Mouse (Mus musculus) MEL (cell line): ENCODE results near the gene Dmc1.

Source experiments
- EP300 ChIP-seq, 2 experiments: IDR thresholded peaks; 2 replicates each; pipeline ENCODE4 v1.6.1; 2011; ENCODE audit warnings: improper control_type of control experiment in 2 of 2, low read length in 2 of 2, low read depth in 1 of 2, mild to moderate bottlenecking in 1 of 2
- GATA1 ChIP-seq: IDR thresholded peaks from 2 replicates; pipeline ENCODE4 v1.6.1; 2011; ENCODE audit warnings: low read depth, low read length, improper control_type of control experiment
- MAX ChIP-seq: IDR thresholded peaks from 2 replicates; pipeline ENCODE4 v1.6.1; 2011; ENCODE audit warnings: low read length, improper control_type of control experiment
- MAZ ChIP-seq: IDR thresholded peaks from 2 replicates; pipeline ENCODE4 v1.6.1; 2012; ENCODE audit warnings: low read depth, mild to moderate bottlenecking, inconsistent platforms, low read length, improper control_type of control experiment
- POLR2A ChIP-seq, 2 experiments: IDR thresholded peaks; 2 replicates each; pipeline ENCODE4 v1.6.1; 2011 to 2012; ENCODE audit warnings: low read length in 2 of 2, mild to moderate bottlenecking in 2 of 2, control low read depth in 1 of 2, improper control_type of control experiment in 1 of 2, low read depth in 1 of 2, moderate library complexity in 1 of 2; ENCODE audit not compliant: control insufficient read depth in 1 of 2, insufficient read depth in 1 of 2, poor library complexity in 1 of 2
- POLR2AphosphoS2 ChIP-seq: IDR thresholded peaks from 2 replicates; pipeline ENCODE4 v1.6.1; 2011; ENCODE audit warnings: low read length, improper control_type of control experiment
- TCF12 ChIP-seq: IDR thresholded peaks from 2 replicates; pipeline ENCODE4 v1.6.1; 2014; ENCODE audit warnings: low read depth, mild to moderate bottlenecking, inconsistent platforms, low read length, improper control_type of control experiment, moderate library complexity
- ZC3H11A ChIP-seq: IDR thresholded peaks from 2 replicates; pipeline ENCODE4 v1.6.1; 2012; ENCODE audit warnings: low read depth, mild to moderate bottlenecking, inconsistent platforms, low read length, improper control_type of control experiment

- TF ChIP-seq TCF12 = peak; percentile 15; the same call in 1 of the 2 replicates
- no peak for TF ChIP-seq EP300 (IDR thresholded peaks at IDR 0.05; ENCODE audit: low read depth in 1 of 2, low read length in 2 of 2)
- no peak for TF ChIP-seq MAZ
- no peak for TF ChIP-seq MAX
- no peak for TF ChIP-seq GATA1
- TF ChIP-seq POLR2AphosphoS2 = peak; percentile 47; the same call in 1 of the 2 replicates
- TF ChIP-seq POLR2A (IDR thresholded peaks at IDR 0.05; ENCODE audit: control insufficient read depth in 1 of 2, insufficient read depth in 1 of 2, low read depth in 1 of 2, low read length in 2 of 2, poor library complexity in 1 of 2) = peak; percentile 75 to 77; a peak in 2 of 4 replicates
- TF ChIP-seq ZC3H11A = no peak
Measured at GRCm38 (mm10) chr15:79516171-79517096, 88.5 kb downstream of the Dmc1 start, which contains the start of gene Kdelr3.
